Mouse (Mus musculus) spleen, adult 2 months (tissue): ENCODE measurements around the gene Psmc3.

ENCODE experiments used
- CTCF ChIP-seq: fragments of 200-500 bp; IDR thresholded peaks from 2 replicates; pipeline ENCODE4 v1.5.1; 2011; ENCODE audit warnings: mild to moderate bottlenecking, inconsistent platforms; ENCODE audit not compliant: insufficient read depth, insufficient read length, insufficient replicate concordance; ENCODE audit errors: extremely low read depth
- POLR2A ChIP-seq: fragments of 200-500 bp; IDR thresholded peaks from 2 replicates; pipeline ENCODE4 v1.6.1; 2011; ENCODE audit warnings: low read depth, low read length, inconsistent platforms

DNA sequence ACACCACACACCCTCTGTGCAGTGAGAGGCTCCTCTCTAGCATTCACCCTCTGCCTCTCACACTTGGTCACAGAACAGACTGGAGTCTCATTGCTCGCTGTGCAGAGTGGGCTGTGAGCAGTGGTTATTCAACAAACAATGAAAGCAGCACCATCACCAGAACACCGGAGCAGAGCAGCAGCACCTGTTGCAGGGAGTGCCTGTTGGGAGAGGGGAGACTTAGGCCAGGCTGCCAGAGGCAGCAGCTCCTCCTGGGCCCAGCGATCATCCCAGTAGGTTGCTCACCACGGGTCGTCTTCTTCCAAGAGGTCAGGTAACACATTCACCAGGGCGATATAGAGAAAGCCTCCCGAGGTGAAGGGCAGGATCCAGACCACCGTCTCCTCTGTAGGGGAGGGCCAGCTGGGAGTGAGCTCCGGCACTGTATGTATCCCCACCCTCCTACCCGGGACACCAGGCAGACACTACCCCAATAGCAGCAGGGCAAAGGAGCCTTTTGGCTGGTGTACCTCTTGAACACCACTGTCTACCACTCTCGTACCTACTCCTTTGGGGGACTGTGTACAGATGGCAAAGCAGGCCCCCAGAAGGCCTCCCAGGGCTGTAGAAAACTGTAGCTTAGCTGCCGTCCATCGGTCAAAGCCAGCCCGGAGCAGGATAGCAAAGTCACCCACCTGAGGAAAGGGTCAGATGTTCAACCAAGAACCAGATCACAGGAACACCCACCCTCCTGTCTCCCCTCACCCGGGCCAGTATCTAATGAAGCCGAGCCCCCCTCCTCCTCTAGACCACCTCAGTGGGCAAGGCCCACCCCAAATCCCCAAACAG, 9.2 kb downstream of the Psmc3 start:
- TF ChIP-seq CTCF (no peak), POLR2A (no peak)
